Mouse (Mus musculus): ENCODE measurements around the gene Gm8108. TPM values are rescaled to one million over a fixed set of nuclear protein-coding genes. Genes with fewer than 3 reads are reported as not detected.
"Not testable (repeated sequence)": the region's sequence is repeated elsewhere in the genome, so short reads cannot be mapped to it uniquely, and the experiment has no call there.

Gene Gm8108
- total RNA-seq (2021) = 1 to 10 TPM; 2.3 to 3.1 TPM

DNA sequence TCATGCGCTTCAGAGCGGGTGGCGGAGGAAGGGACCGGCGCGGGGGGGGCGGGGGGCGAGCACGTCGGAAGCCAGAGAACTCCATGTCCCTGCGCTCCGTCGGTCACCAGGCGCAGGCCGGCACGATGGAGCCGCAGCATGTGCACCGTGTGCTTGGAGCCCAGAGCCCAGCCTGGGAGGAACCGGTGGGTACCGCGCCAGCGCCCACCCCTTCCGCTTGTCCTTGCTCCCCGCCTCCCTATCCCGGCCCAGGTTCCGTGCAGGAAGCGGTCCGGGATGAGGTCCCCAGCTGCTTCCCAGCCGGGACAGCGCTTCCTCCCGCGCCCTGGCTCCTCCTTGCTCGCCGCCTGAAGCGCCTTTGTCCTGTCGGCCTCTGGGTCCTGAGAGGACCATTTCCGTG, at the start of gene Gm8108:
Gene Gm8108, plus strand, starts transcription at position 101 of the 400 bp plus-strand sequence.
- peak; percentile 16 for DNase-seq

DNA sequence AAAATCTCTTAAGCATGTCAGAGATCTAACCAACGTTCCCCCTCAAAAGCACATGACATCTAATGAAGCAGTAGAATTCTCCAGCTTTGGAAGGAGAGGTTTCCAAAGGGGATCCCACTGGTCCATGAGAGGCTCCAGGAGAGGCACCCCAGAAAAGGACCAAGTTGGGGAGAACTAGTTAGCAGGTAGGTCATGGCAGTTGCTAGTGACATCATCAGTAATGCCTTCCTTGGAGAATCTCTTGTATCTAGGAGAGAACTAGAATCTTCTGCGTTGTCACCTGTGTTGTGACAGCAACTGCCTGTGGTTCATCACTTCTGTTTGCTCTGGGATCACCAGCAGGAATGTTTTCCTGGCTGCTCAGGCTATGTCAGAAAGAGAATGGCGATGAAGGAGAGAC, 26.5 kb upstream of the Gm8108 start, which contains the start of gene Gm3115:
Gene Gm3115, plus strand, starts transcription at position 301 of the 400 bp plus-strand sequence.
- DNase-seq = not testable (repeated sequence)

DNA sequence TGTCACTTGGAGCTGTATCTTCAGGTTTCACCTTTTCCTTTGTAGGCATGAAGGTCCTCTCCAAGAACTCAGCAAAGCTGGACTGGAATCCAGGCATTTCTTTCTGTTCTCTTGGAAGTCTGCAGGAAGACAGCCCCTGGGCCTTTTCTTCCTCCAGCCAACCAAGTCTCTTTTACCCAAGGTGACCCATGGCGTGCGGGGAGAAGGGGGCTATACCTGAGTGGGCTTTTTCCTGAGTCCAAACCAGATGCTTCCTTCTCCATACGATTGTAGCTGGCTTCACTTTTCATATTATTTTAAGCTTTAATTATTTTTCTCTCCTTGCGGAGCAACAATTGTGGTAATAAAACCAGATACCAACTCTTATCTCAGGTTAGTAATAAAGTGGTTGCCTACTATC, 31.3 kb downstream of the Gm8108 start:
- DNase-seq = not testable (repeated sequence)

DNA sequence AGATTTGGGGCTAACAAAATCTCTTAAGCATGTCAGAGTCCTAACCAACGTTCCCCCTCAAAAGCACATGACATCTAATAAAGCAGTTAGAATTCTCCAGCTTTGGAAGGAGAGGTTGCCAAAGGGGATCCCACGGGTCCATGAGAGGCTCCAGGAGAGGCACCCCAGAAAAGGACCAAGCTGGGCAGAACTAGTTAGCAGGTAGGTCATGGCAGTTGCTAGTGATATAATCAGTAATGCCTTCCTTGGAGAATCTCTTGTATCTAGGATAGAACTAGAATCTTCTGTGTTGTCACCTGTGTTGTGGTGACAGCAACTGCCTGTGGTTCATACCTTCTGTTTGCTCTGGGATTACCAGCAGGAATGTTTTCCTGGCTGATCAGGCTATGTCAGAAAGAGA, 54.4 kb downstream of the Gm8108 start, which contains the start of gene Gm3127:
Gene Gm3127, plus strand, starts transcription at position 301 of the 400 bp plus-strand sequence.
- DNase-seq = not testable (repeated sequence)

DNA sequence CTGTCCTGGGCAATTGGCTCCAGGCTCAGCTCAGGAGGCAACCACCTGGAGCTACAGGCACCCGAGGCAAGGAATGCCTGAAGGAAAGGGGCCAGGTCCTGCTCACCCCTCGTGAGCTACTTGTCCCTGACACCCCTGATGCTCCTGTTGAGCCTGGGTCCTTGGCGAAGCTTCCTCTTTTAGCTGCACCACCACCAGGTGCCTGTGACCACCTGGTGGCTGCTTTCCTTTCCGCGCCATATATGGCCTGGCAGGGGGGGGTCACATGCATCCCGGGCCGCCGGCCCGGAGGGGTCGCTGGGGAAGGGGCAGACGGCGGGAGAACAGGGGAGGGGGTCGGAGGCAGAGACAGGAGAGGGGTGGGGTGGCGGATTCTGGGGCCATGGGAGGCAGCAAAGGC, 71.7 kb downstream of the Gm8108 start:
- DNase-seq = not testable (repeated sequence)

Other genes with a start within 250 kb of the Gm8108 start
- not detected for gene Gm2916, start 226.4 kb upstream of the Gm8108 start, total RNA-seq (2021)
- gene Gm3029, start 178.8 kb upstream of the Gm8108 start, total RNA-seq (2021) = not detected
- under 1 TPM in 1 of 2 experiments, not detected in 1; 0.24 TPM for gene Gm3095, start 147.0 kb upstream of the Gm8108 start, total RNA-seq (2021)
- gene Gm3099, start 112.1 kb upstream of the Gm8108 start, total RNA-seq (2021) = not detected
- gene Gm5796, start 86.6 kb upstream of the Gm8108 start, total RNA-seq (2021) = 1 to 10 TPM; 1.4 to 1.9 TPM
- gene Gm3115, start 26.4 kb upstream of the Gm8108 start, total RNA-seq (2021) = under 1 TPM; 0.24 to 0.47 TPM
- not detected for gene Gm3127, start 54.5 kb downstream of the Gm8108 start, total RNA-seq (2021)
- under 1 TPM; 0.19 to 0.20 TPM for gene Gm2974, start 72.0 kb downstream of the Gm8108 start, total RNA-seq (2021)
- not detected for gene Gm3138, start 139.1 kb downstream of the Gm8108 start, total RNA-seq (2021)
- not detected for gene Gm3149, start 206.8 kb downstream of the Gm8108 start, total RNA-seq (2021)
- under 1 TPM; 0.14 to 0.50 TPM for gene 2610042L04Rik, start 224.2 kb downstream of the Gm8108 start, total RNA-seq (2021)